Mouse (Mus musculus): ENCODE measurements around the gene Nsun4. TPM values are rescaled to one million over a fixed set of nuclear protein-coding genes. Genes with fewer than 3 reads are reported as not detected.

The Nsun4 gene
- polyA plus RNA-seq, 1 experiment from 2014 or later, result 10.4 TPM

DNA sequence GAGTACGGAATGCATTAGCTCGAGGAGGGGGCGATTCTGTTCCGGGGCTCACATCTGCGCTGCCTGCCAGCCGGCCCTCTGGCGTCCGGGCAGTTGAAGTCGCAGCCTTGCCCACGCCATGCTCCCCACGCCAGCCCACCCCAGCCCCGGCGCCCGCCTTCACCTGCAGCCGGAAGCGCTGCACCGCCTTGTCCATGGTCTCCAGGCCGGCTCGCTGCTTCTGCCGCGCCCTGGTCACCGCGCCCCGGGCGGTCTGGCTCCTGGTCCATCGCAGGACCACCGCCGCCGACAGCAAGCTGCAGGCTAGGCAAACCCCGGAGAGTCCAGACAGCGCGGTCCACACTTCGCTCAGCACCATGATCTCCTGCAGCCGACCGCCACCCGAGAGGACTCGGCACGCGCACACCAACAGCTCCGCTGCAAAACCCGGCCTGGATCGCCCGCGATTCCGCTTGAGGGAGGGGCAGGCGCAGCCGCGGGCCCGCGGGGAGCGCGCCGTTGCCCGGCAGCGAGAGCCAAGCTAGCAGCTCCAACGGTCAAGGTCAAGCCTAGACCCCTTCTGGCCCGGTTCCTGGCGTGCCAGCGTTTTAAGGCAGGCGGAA is 36.3 kb downstream of the Nsun4 start:
- under 1% methylated on average over 60 of the region's 60 CpGs for WGBS
- H3K4me2 ChIP-seq (replicated peaks), result peak overlapping the region; percentile 83
- H3K9ac ChIP-seq, result peak overlapping the region; percentile 72
- peak; percentile 71 for DNase-seq (ENCODE audit: low spot score)
- peak overlapping the region; percentile 80 for H3K4me3 ChIP-seq (replicated peaks; ENCODE audit: low read length)
- H3K36me3 ChIP-seq (replicated peaks; ENCODE audit: control insufficient read depth, insufficient read depth), result no peaks in the 10 kb centered on the region
- no peaks in the 10 kb centered on the region; the same call in 1 of the 2 replicates for H3K4me1 ChIP-seq (replicated peaks; ENCODE audit: control insufficient read depth, insufficient read depth, low read length)
- H3K27me3 ChIP-seq (ENCODE audit: control insufficient read depth, insufficient read depth, low read length), result peaks cover 52% of the 10 kb centered on the region
- peak overlapping the region; percentile 32 for H3K27ac ChIP-seq
- peak; percentile 90 for ATAC-seq (ENCODE audit: low FRiP score)
- no peaks in the 10 kb centered on the region for H3K9me3 ChIP-seq (ENCODE audit: control insufficient read depth, low read length)

DNA sequence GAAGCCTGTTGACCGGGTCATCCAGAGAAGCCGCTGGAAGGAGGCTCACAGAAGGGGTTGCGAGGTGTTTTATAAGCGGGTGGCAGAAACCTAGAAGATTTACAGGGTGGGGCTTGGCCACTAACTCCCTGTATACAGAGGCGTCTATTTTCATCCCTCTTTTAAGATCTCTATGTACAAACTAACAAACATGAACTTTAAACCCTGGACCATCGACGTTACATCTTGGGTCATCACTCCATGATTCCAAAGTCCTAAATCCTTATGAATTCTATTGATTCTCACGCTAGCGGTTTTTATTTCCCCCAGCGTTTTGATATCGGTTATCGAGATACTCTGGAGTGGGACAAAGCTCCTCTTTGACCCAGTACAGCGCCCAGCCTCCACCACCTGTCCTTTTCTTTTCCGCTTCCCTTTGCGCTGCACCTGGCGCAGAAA is 36.8 kb downstream of the Nsun4 start:
- peak overlapping the region; percentile 83 for H3K4me2 ChIP-seq (replicated peaks)
- H3K9me3 ChIP-seq (ENCODE audit: control insufficient read depth, low read length), result no peaks in the 10 kb centered on the region
- peak overlapping the region; percentile 72 for H3K9ac ChIP-seq
- H3K27me3 ChIP-seq (ENCODE audit: control insufficient read depth, insufficient read depth, low read length), result peaks cover 52% of the 10 kb centered on the region
- WGBS, result 13% methylated on average over 16 of the region's 16 CpGs
- no peak overlapping the region; the same call in 1 of the 2 replicates for H3K27ac ChIP-seq
- no peak for ATAC-seq (ENCODE audit: low FRiP score)
- H3K4me3 ChIP-seq (replicated peaks; ENCODE audit: low read length), result peak overlapping the region; percentile 80
- H3K4me1 ChIP-seq (replicated peaks; ENCODE audit: control insufficient read depth, insufficient read depth, low read length), result no peaks in the 10 kb centered on the region; the same call in 1 of the 2 replicates
- peak; percentile 30 for DNase-seq (ENCODE audit: low spot score)
- no peaks in the 10 kb centered on the region for H3K36me3 ChIP-seq (replicated peaks; ENCODE audit: control insufficient read depth, insufficient read depth)

DNA sequence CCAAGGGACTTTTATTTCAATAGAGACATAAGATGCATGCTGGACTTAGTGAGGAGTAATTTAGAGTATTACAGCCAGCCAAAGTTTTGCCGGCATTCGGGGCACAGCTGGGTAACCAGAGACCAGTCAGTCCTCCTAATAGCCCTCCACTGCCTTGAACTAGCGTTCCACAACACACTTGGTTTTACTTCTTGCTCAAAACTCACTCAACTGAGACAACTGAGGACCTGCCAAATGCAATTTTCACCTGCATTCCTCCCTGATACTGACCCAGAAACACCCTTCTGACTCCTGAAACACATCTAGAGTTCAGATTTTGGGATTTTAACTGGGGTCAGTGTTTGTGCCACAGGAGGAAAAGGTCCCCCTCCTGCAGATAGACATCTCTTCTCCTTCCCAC is 37.3 kb downstream of the Nsun4 start:
- Histone ChIP-seq H3K9me3 (ENCODE audit: control insufficient read depth, low read length) (no peaks in the 10 kb centered on the region), H3K4me3 (replicated peaks; ENCODE audit: low read length) (peak overlapping the region; percentile 80), H3K4me1 (replicated peaks; ENCODE audit: control insufficient read depth, insufficient read depth, low read length) (no peaks in the 10 kb centered on the region; the same call in 1 of the 2 replicates), H3K36me3 (replicated peaks; ENCODE audit: control insufficient read depth, insufficient read depth) (no peaks in the 10 kb centered on the region), H3K4me2 (replicated peaks) (peak overlapping the region; percentile 83), H3K9ac (peak overlapping the region; percentile 72; the same call in 1 of the 2 replicates), H3K27me3 (ENCODE audit: control insufficient read depth, insufficient read depth, low read length) (peaks cover 52% of the 10 kb centered on the region), H3K27ac (no peak overlapping the region)
- ATAC-seq (ENCODE audit: low FRiP score), result no peak
- 66% methylated on average over 3 of the region's 3 CpGs for WGBS
- no peak for DNase-seq (ENCODE audit: low spot score)

DNA sequence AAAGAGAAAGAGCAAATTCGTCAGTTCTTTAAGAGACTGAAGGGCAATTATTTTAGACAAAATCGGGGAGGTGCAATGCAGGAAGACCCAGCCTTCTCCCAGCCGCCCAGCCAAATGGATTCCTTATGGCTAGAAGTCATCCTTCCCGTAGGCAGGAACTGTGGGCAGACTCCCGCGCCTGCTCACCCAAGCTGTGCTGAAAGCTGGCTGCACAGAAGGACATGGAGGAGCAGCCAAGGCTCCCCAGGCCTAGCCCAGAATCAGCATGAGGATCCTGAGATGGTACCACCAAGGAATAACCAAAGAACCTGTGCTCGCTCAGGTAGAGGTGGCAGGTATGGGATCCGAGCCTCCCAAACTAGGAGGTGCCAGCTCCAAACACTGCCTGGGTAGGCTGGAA is 37.7 kb downstream of the Nsun4 start:
- peak overlapping the region; percentile 25; the same call in 1 of the 2 replicates for H3K4me2 ChIP-seq (replicated peaks)
- H3K9me3 ChIP-seq (ENCODE audit: control insufficient read depth, low read length), result no peaks in the 10 kb centered on the region
- ATAC-seq (ENCODE audit: low FRiP score) (no peak), DNase-seq (ENCODE audit: low spot score) (no peak)
- H3K27ac ChIP-seq, result no peak overlapping the region
- WGBS, result 71% methylated on average over 8 of the region's 8 CpGs
- H3K36me3 ChIP-seq (replicated peaks; ENCODE audit: control insufficient read depth, insufficient read depth), result no peaks in the 10 kb centered on the region
- H3K4me1 ChIP-seq (replicated peaks; ENCODE audit: control insufficient read depth, insufficient read depth, low read length), result no peaks in the 10 kb centered on the region; the same call in 1 of the 2 replicates
- no peak overlapping the region for H3K9ac ChIP-seq
- peaks cover 52% of the 10 kb centered on the region for H3K27me3 ChIP-seq (ENCODE audit: control insufficient read depth, insufficient read depth, low read length)
- no peak overlapping the region; the same call in 1 of the 2 replicates for H3K4me3 ChIP-seq (replicated peaks; ENCODE audit: low read length)

DNA sequence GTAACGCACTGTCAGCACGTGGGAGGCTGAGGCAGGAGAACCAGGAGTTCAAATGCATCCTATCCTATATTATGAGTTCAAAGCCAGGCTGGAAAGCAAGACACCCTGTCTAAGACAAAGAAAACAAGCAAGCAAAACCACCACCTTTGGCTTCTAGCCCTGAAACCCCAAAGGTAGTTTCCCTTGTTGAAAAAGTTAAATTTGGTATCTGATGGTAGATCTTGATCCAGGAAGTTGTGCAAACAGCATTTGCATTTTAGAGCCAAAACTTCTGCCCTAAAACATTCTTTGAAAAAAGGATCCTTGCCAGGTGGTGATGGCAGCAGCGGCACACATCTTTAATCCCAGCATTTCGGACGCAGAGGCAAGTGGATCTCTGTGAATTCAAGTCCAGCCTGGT is 38.2 kb downstream of the Nsun4 start:
- no peak for ATAC-seq (ENCODE audit: low FRiP score)
- Histone ChIP-seq H3K4me3 (replicated peaks; ENCODE audit: low read length) (no peak overlapping the region), H3K27me3 (ENCODE audit: control insufficient read depth, insufficient read depth, low read length) (peaks cover 52% of the 10 kb centered on the region), H3K9ac (no peak overlapping the region), H3K36me3 (replicated peaks; ENCODE audit: control insufficient read depth, insufficient read depth) (no peaks in the 10 kb centered on the region), H3K4me1 (replicated peaks; ENCODE audit: control insufficient read depth, insufficient read depth, low read length) (no peaks in the 10 kb centered on the region; the same call in 1 of the 2 replicates), H3K9me3 (ENCODE audit: control insufficient read depth, low read length) (no peaks in the 10 kb centered on the region), H3K27ac (no peak overlapping the region), H3K4me2 (replicated peaks) (no peak overlapping the region)
- 85% methylated on average over 5 of the region's 5 CpGs for WGBS
- no peak for DNase-seq (ENCODE audit: low spot score)

DNA sequence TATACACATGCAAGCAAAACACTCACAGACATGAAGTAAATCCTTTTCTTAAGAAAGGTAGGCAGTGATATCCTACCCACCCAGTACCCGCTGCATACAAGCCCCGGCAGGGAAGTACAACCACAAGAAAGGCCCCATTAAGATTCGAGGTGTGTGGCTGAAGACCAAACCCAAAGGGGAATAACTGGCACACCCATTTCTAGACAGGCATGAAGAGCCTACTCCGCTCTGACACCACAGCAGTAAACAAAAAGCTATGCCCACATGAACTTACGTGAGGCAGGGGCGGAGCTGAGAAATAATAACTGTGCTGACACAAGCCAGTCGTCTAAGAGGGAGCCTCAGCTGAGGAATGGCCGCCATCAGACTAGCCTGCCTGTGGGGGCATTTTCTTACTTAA is 43.5 kb downstream of the Nsun4 start:
- Histone ChIP-seq H3K27ac (no peak overlapping the region), H3K4me3 (replicated peaks; ENCODE audit: low read length) (no peak overlapping the region), H3K27me3 (ENCODE audit: control insufficient read depth, insufficient read depth, low read length) (peaks cover 11% of the 10 kb centered on the region; the same call in 1 of the 2 replicates), H3K4me2 (replicated peaks) (no peak overlapping the region), H3K9me3 (ENCODE audit: control insufficient read depth, low read length) (no peaks in the 10 kb centered on the region), H3K36me3 (replicated peaks; ENCODE audit: control insufficient read depth, insufficient read depth) (no peaks in the 10 kb centered on the region), H3K4me1 (replicated peaks; ENCODE audit: control insufficient read depth, insufficient read depth, low read length) (no peaks in the 10 kb centered on the region), H3K9ac (no peak overlapping the region)
- WGBS, result 83% methylated on average over 8 of the region's 8 CpGs
- ATAC-seq (ENCODE audit: low FRiP score) (no peak), DNase-seq (ENCODE audit: low spot score) (no peak)

DNA sequence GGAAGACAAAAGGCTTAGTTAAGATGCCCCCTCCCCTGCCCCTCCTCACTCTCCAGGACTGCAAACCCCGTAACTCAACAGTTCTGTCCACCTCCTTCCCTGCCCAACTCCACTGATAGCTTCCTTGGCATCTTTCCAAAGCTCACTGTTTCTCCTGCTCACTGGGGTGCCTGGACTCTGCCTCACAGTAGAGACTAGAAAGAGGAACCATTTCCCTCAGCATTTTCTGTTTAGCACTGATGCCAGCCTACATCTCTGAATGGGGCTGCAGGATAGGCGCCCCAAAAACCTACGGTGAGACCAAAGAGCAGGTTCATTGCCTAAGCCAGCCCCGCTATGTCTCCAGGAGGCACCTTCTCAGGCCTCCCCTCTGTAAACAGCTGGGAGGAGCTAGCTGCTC is 52.5 kb downstream of the Nsun4 start:
- Histone ChIP-seq H3K27ac (no peak overlapping the region), H3K4me2 (replicated peaks) (no peak overlapping the region), H3K36me3 (replicated peaks; ENCODE audit: control insufficient read depth, insufficient read depth) (no peaks in the 10 kb centered on the region), H3K9me3 (ENCODE audit: control insufficient read depth, low read length) (no peaks in the 10 kb centered on the region), H3K4me1 (replicated peaks; ENCODE audit: control insufficient read depth, insufficient read depth, low read length) (no peaks in the 10 kb centered on the region), H3K4me3 (replicated peaks; ENCODE audit: low read length) (no peak overlapping the region), H3K9ac (no peak overlapping the region), H3K27me3 (ENCODE audit: control insufficient read depth, insufficient read depth, low read length) (no peaks in the 10 kb centered on the region)
- whole genome bisulfite sequencing, result 71% methylated on average over 4 of the region's 4 CpGs
- ATAC-seq (ENCODE audit: low FRiP score), result no peak
- no peak for DNase-seq (ENCODE audit: low spot score)

DNA sequence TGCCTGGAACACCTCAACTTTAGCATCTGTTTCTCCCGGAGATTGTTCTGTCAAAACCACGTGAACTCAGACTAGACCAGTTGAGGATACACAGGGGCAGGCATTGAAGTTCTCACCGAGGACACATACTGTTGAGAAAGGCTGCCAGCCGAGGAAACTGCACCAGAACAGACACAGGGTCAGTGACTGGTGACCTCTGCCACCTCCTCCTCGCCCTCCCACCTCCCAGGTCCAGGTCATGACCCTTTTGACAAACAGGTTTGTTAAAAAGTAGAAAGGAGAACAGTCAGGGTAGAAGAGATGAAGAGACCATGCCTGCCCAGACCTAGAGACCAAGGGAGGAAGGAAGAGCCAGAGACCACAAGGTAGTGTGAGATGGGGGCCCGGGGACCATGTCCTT is 53.0 kb downstream of the Nsun4 start:
- Histone ChIP-seq H3K9me3 (ENCODE audit: control insufficient read depth, low read length) (no peaks in the 10 kb centered on the region), H3K27me3 (ENCODE audit: control insufficient read depth, insufficient read depth, low read length) (no peaks in the 10 kb centered on the region), H3K36me3 (replicated peaks; ENCODE audit: control insufficient read depth, insufficient read depth) (no peaks in the 10 kb centered on the region), H3K9ac (no peak overlapping the region), H3K27ac (no peak overlapping the region), H3K4me2 (replicated peaks) (no peak overlapping the region), H3K4me1 (replicated peaks; ENCODE audit: control insufficient read depth, insufficient read depth, low read length) (no peaks in the 10 kb centered on the region), H3K4me3 (replicated peaks; ENCODE audit: low read length) (no peak overlapping the region)
- ATAC-seq (ENCODE audit: low FRiP score) (no peak), DNase-seq (ENCODE audit: low spot score) (no peak)
- 35% methylated on average over 6 of the region's 6 CpGs for WGBS

DNA sequence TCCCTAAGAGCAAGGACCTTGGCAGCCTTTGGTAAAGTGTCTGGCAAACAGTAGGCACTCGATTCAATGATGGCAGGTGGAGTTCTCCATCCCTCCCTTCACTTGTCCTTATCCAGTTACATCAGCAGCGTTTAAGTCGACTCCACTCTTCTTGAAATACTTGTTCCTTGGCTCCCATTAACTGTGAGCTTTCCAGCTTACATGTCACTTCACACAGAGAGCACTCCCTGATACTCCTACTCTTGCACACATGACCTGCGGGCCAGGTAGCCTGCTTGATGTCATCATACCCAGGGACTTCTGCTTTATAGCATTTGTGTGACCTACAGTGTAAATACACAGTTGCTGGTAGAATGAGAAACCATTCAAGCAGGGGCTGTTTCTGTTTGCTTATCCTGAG is 56.9 kb downstream of the Nsun4 start:
- 80% methylated on average over 4 of the region's 4 CpGs for WGBS
- Histone ChIP-seq H3K36me3 (replicated peaks; ENCODE audit: control insufficient read depth, insufficient read depth) (no peaks in the 10 kb centered on the region), H3K27me3 (ENCODE audit: control insufficient read depth, insufficient read depth, low read length) (no peaks in the 10 kb centered on the region), H3K9ac (no peak overlapping the region), H3K4me1 (replicated peaks; ENCODE audit: control insufficient read depth, insufficient read depth, low read length) (no peaks in the 10 kb centered on the region), H3K4me2 (replicated peaks) (no peak overlapping the region), H3K9me3 (ENCODE audit: control insufficient read depth, low read length) (no peaks in the 10 kb centered on the region), H3K4me3 (replicated peaks; ENCODE audit: low read length) (no peak overlapping the region), H3K27ac (no peak overlapping the region)
- ATAC-seq (ENCODE audit: low FRiP score) (no peak), DNase-seq (ENCODE audit: low spot score) (no peak)

DNA sequence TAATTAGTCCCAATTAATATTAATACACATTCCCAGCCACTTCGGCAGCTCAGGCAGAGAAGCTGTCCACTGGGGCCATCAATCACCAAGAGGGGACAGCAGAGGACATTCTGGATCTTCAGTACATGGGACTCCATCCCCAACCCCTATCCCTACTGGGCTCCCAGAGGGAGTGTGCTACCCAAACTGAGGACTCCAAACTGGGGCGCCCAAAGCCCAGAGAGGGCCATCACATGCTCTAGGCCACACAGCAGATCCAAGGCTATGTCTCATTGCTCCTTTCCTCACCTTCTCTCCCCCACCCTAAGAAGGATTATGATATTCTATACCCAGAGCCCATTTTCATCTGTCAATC is 58.3 kb downstream of the Nsun4 start:
- H3K36me3 ChIP-seq (replicated peaks; ENCODE audit: control insufficient read depth, insufficient read depth), result no peaks in the 10 kb centered on the region
- ATAC-seq (ENCODE audit: low FRiP score) (peak; percentile 42; the same call in 1 of the 2 replicates), DNase-seq (ENCODE audit: low spot score) (no peak)
- H3K4me3 ChIP-seq (replicated peaks; ENCODE audit: low read length), result no peak overlapping the region
- no peak overlapping the region for H3K27ac ChIP-seq
- WGBS, result 43% methylated on average over 2 of the region's 2 CpGs
- no peak overlapping the region for H3K9ac ChIP-seq
- no peak overlapping the region for H3K4me2 ChIP-seq (replicated peaks)
- H3K9me3 ChIP-seq (ENCODE audit: control insufficient read depth, low read length), result no peaks in the 10 kb centered on the region
- no peaks in the 10 kb centered on the region for H3K27me3 ChIP-seq (ENCODE audit: control insufficient read depth, insufficient read depth, low read length)
- no peaks in the 10 kb centered on the region for H3K4me1 ChIP-seq (replicated peaks; ENCODE audit: control insufficient read depth, insufficient read depth, low read length)

Measured in hindbrain, embryonic 14.5 days (tissue).